Mouse (Mus musculus) hindbrain, embryonic 15.5 days (tissue): ENCODE measurements around the gene Sap30bp. TPM values are rescaled to one million over a fixed set of nuclear protein-coding genes. Genes with fewer than 3 reads are reported as not detected.

ENCODE experiments used
- ATAC-seq: fragments of 200-750 bp; cut with Nextera tagmentation; 2 replicates; pipeline ENCODE4 v1.8.0; 2017; ENCODE audit warnings: low read depth, moderate number of reproducible peaks, moderate TSS enrichment; ENCODE audit not compliant: low FRiP score
- H3K27ac ChIP-seq: fragments of 300-500 bp; sonication (generic); replicated peaks from 2 replicates; pipeline ENCODE4 v1.5.1; 2015; ENCODE audit warnings: mild to moderate bottlenecking, inconsistent platforms
- H3K27me3 ChIP-seq: fragments of 300-500 bp; sonication (generic); 2 replicates; pipeline ENCODE4 v1.6.1; 2015; ENCODE audit warnings: control low read depth, inconsistent platforms
- H3K36me3 ChIP-seq: fragments of 300-500 bp; sonication (generic); 2 replicates; pipeline ENCODE4 v1.6.1; 2015; ENCODE audit warnings: control low read depth, inconsistent platforms
- H3K4me1 ChIP-seq: fragments of 300-500 bp; sonication (generic); replicated peaks from 2 replicates; pipeline ENCODE4 v1.6.1; 2015; ENCODE audit warnings: control low read depth, inconsistent platforms
- H3K4me2 ChIP-seq: fragments of 300-500 bp; sonication (generic); 2 replicates; pipeline ENCODE4 v1.6.1; 2015; ENCODE audit warnings: moderate library complexity, mild to moderate bottlenecking, inconsistent platforms
- H3K4me3 ChIP-seq: fragments of 300-500 bp; sonication (generic); 2 replicates; pipeline ENCODE4 v1.5.1; 2015; ENCODE audit warnings: mild to moderate bottlenecking, inconsistent platforms
- H3K9ac ChIP-seq: fragments of 300-500 bp; sonication (generic); 2 replicates; pipeline ENCODE4 v1.6.1; 2015; ENCODE audit warnings: inconsistent platforms
- H3K9me3 ChIP-seq: fragments of 300-500 bp; sonication (generic); 2 replicates; pipeline ENCODE4 v1.6.1; 2016; ENCODE audit warnings: control low read depth, inconsistent platforms
- WGBS: fragments of 180-500 bp; shearing (Covaris S2); methylation state at CpG from one replicate; pipeline ENCODE4 v1.1.7; 2015; 5-methylcytosine and 5-hydroxymethylcytosine counted together
- polyA plus RNA-seq: library from polyadenylated mRNA; unstranded; fragments of >200 nt; fragmentation: Nextera tagmentation; extraction: Ambion mirVana; gene quantifications from 2 replicates; pipeline ENCODE4 v1.2.1, GENCODE M21; 2015

The Sap30bp gene
- polyA plus RNA-seq, 1 experiment from 2014 or later = 42.9 TPM

GRCm38 (mm10) chr11:115997662-115998061 is 64.6 kb downstream of the Sap30bp start:
- H3K27ac ChIP-seq = no peak overlapping the region
- WGBS = 73% methylated on average over 5 of the region's 5 CpGs
- no peaks in the 10 kb centered on the region for H3K27me3 ChIP-seq
- no peak overlapping the region for H3K4me2 ChIP-seq
- H3K4me3 ChIP-seq = no peak overlapping the region
- no peak for ATAC-seq
- no peaks in the 10 kb centered on the region for H3K4me1 ChIP-seq
- no peaks in the 10 kb centered on the region for H3K9me3 ChIP-seq
- H3K36me3 ChIP-seq = no peaks in the 10 kb centered on the region
- no peak overlapping the region for H3K9ac ChIP-seq

DNA sequence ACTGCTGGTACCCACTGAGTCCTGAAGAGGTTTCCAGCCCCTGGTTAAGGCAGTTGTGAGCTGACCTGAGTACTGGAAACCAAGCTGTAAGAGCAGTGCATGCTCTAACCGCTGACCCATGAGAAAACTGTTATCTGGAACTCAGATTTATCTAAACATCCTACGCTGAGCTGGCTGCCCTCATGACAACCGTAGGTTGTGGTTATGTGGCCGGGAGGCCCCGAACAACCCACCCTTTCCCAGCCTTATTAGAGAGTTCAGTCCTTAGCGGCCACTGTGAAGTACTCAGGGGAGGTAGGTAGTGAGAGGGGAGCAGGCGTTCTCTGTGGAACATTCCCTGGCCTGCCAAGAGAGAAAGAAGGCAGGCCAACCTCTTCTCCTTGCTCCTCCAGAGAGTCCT is 65.9 kb downstream of the Sap30bp start:
- Histone ChIP-seq H3K4me3 (no peak overlapping the region), H3K36me3 (no peaks in the 10 kb centered on the region), H3K27ac (no peak overlapping the region), H3K9ac (no peak overlapping the region), H3K4me1 (no peaks in the 10 kb centered on the region), H3K27me3 (no peaks in the 10 kb centered on the region), H3K4me2 (no peak overlapping the region), H3K9me3 (no peaks in the 10 kb centered on the region)
- 88% methylated on average over 7 of the region's 7 CpGs for WGBS
- no peak for ATAC-seq

- Histone ChIP-seq H3K4me3 (no peak overlapping the region), H3K36me3 (no peaks in the 10 kb centered on the region), H3K9ac (no peak overlapping the region), H3K27me3 (no peaks in the 10 kb centered on the region), H3K4me2 (no peak overlapping the region), H3K4me1 (peaks cover 6% of the 10 kb centered on the region), H3K9me3 (no peaks in the 10 kb centered on the region), H3K27ac (no peak overlapping the region)
- WGBS = 17% methylated on average over 14 of the region's 14 CpGs
- peak; percentile 16; the same call in 1 of the 2 replicates for ATAC-seq
Measured at GRCm38 (mm10) chr11:115999538-116000143, 66.6 kb downstream of the Sap30bp start.

DNA sequence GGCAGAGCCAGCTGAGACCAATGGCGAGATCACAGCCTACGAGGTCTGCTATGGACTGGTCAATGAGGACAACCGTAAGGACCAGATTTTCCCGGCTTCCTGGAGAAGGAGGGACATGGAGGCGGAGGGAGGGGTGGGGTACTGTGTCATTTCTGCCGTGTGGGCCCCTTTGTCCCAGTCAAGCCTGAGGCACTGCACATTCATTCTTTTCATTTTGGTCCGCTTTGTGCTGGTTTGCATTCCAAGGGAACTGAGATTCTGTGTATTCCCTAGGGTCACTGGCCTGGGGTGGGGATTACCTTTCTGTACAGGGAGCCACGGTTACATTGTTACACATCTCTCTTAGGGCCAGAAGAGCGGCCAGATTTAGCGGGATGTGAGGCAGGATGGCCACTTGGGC is 67.5 kb downstream of the Sap30bp start:
- WGBS = 35% methylated on average over 10 of the region's 10 CpGs
- no peaks in the 10 kb centered on the region for H3K9me3 ChIP-seq
- ATAC-seq = no peak

DNA sequence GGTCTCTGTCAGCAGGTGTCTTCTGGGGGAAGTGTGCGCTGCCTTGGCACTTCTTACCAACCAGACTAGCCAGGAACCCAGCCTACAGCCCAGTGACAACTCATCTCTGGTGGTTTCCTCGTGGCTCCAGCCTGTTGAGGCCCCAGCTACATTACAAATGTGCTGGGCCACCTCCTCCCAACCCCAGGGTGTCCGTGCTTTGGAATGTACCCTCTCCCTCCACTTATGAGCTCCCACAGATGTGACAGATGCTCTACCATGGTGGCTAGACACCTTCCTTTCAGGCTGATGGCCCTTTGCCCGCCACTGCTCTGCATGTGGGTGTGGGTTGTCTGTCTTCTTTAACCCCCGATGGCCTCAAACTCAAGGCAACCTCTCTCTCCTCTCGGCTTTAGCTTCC is 68.6 kb downstream of the Sap30bp start:
- no peaks in the 10 kb centered on the region for H3K36me3 ChIP-seq
- H3K9ac ChIP-seq = no peak overlapping the region
- no peak overlapping the region for H3K27ac ChIP-seq
- H3K4me3 ChIP-seq = no peak overlapping the region
- 70% methylated on average over 6 of the region's 6 CpGs for WGBS
- H3K4me2 ChIP-seq = no peak overlapping the region
- peaks cover 15% of the 10 kb centered on the region for H3K4me1 ChIP-seq
- H3K9me3 ChIP-seq = no peaks in the 10 kb centered on the region
- H3K27me3 ChIP-seq = no peaks in the 10 kb centered on the region
- ATAC-seq = no peak

More for the DNA sequence above, 67.5 kb downstream of the Sap30bp start:
- no peaks in the 10 kb centered on the region for H3K36me3 ChIP-seq
- no peak overlapping the region for H3K4me2 ChIP-seq
- no peak overlapping the region for H3K27ac ChIP-seq
- H3K27me3 ChIP-seq = no peaks in the 10 kb centered on the region
- H3K9ac ChIP-seq = no peak overlapping the region
- H3K4me1 ChIP-seq = peaks cover 15% of the 10 kb centered on the region
- H3K4me3 ChIP-seq = no peak overlapping the region

GRCm38 (mm10) chr11:116002894-116003293 is 69.8 kb downstream of the Sap30bp start:
- Histone ChIP-seq H3K9me3 (no peaks in the 10 kb centered on the region), H3K36me3 (no peaks in the 10 kb centered on the region), H3K4me1 (peaks cover 15% of the 10 kb centered on the region), H3K4me2 (no peak overlapping the region), H3K27me3 (no peaks in the 10 kb centered on the region), H3K27ac (no peak overlapping the region), H3K9ac (no peak overlapping the region), H3K4me3 (no peak overlapping the region)
- no peak for ATAC-seq
- WGBS = 94% methylated on average over 3 of the region's 3 CpGs

DNA sequence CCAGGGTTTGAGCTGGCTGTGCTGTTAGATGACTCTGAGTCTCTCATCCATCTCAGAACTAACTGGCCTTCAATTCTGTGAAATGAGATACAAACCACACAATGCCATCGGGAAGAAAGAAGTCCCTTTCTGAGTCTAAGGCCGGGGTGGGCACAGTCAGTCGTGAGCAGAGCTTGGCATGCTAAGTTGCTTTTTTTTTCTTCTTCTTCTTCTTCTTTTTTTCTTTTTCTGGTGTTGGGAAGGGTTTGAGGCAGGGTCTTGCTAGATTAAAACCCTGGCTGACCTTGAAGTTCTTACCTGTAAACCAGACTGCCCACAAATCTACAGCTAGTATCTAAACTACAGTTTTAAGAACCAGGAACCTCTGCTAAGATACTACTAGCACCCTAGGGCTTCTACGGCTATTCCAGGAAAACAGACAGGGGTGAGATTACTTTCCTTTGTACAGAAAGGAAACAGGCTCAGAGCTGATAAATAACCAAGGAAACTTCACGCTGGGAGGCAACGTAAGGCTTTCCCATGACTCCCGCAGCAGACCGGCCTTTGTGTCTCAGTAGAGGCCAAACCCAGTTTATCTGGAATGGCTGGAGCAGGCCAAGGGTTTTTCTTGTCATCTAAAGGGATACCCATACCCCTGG is 71.2 kb downstream of the Sap30bp start:
- Histone ChIP-seq H3K9ac (peak overlapping the region; percentile 35; the same call in 1 of the 2 replicates), H3K36me3 (no peaks in the 10 kb centered on the region), H3K4me3 (peak overlapping the region; percentile 35), H3K27ac (peak overlapping the region; percentile 35; the same call in 1 of the 2 replicates), H3K4me1 (peaks cover 22% of the 10 kb centered on the region), H3K9me3 (no peaks in the 10 kb centered on the region), H3K27me3 (no peaks in the 10 kb centered on the region), H3K4me2 (peak overlapping the region; percentile 62)
- 31% methylated on average over 8 of the region's 8 CpGs for WGBS
- ATAC-seq = no peak

DNA sequence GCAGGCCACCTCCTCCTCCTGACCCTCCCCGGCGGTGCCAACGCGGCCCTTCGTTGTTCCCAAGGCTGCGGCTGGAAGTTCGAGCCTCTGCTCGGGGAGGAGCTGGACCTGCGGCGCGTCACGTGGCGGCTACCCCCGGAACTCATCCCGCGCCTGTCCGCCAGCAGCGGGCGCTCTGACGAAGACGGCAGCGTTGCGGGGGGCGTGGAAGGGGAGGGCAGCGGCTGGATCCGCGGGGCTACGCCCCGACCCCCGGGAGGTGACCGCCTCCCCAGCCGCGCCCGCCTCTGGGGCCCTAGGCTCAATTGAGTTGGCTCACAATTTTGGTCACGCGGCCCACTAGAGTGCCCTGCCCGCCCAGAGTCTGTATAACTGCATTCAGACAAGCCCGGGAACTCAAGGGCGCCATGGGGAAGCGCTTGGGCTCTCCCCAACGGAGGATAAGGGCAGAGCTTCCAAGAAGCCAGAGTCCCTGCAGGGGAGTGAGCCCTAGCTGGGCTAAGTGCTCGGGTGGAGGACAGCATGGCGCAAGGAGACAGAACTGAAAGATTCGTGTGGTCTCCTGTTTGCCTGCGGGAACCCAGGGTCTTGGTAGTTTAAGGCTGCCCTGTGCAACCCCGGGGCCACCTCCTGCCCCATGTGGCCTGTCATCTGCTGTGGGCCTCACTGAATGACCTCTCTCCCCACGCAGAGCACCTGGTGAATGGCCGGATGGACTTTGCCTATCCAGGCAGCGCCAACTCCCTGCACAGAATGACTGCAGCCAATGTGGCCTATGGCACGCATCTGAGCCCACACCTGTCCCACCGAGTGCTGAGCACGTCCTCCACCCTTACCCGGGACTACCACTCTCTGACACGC is 72.0 kb downstream of the Sap30bp start:
- H3K36me3 ChIP-seq = no peaks in the 10 kb centered on the region
- ATAC-seq = peak; percentile 61
- no peaks in the 10 kb centered on the region for H3K9me3 ChIP-seq
- H3K4me1 ChIP-seq = peaks cover 22% of the 10 kb centered on the region
- peak overlapping the region; percentile 62 for H3K4me2 ChIP-seq
- H3K27ac ChIP-seq = peak overlapping the region; percentile 65
- H3K27me3 ChIP-seq = no peaks in the 10 kb centered on the region
- 5% methylated on average over 54 of the region's 54 CpGs for WGBS
- H3K4me3 ChIP-seq = peak overlapping the region; percentile 35
- peak overlapping the region; percentile 35; the same call in 1 of the 2 replicates for H3K9ac ChIP-seq

DNA sequence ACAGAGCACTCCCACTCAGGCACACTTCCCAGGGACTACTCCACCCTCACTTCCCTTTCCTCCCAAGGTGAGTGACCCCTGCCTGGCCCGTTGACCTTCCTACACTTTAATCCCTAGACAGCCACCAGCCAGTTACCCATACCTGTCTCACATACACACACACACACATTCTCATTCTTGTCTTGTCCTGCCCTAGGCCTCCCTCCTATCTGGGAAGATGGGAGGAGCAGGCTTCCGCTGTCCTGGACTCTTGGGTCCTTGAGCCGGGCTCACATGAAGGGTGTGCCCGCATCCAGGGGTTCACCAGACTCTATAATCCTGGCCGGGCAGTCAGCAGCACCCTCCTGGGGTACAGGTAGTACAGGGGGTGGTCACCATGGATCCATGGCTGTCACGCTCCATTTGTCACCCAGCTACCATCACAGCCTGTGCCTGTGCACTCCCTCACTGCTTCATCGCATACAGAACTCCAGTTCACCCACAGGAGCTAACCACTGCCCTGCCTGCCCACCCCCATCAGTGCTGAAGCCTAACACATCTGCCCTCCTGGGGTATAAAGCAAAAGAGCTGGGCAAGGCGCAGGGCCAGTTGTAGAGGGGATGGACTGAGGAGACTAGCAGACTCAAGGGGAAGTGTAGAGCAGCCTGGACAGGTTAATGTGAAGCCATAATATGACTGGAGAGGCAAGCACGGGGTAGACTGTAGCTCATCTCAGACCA is 72.8 kb downstream of the Sap30bp start:
- H3K9me3 ChIP-seq = no peaks in the 10 kb centered on the region
- 0 out of 2 replicates have a peak, but pooled peaks have one; percentile 12 for ATAC-seq
- H3K4me3 ChIP-seq = no peak overlapping the region
- H3K4me1 ChIP-seq = peaks cover 22% of the 10 kb centered on the region
- WGBS = 69% methylated on average over 9 of the region's 9 CpGs
- no peak overlapping the region for H3K9ac ChIP-seq
- no peaks in the 10 kb centered on the region for H3K27me3 ChIP-seq
- peak overlapping the region; percentile 62 for H3K4me2 ChIP-seq
- no peak overlapping the region for H3K27ac ChIP-seq
- no peaks in the 10 kb centered on the region for H3K36me3 ChIP-seq

DNA sequence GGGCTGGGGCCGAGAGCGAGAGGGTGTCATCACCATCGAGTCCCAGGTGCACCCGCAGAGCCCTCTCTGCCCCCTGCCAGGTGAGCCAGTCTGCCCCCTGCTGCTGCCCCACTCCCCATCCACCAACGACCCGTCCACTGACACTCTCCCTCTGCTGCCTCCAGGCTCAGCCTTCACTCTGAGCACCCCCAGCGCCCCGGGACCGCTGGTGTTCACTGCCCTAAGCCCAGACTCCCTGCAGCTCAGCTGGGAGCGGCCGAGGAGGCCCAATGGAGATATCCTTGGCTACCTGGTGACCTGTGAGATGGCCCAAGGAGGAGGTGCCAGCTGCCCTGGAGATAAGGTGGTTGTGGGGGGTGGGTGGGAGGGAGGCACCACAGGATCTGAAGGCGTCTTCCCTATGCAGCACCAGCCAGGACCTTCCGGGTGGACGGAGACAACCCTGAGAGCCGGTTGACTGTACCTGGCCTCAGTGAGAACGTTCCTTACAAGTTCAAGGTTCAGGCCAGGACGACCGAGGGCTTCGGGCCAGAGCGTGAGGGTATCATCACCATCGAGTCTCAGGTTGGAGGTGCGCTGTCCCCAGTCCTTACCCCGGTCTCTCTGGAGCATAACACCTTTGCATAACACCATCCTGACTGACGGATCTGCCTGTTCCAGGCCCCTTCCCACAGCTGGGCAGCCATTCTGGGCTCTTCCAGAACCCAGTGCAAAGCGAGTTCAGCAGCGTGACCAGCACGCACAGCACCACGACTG is 74.2 kb downstream of the Sap30bp start:
- Histone ChIP-seq H3K36me3 (no peaks in the 10 kb centered on the region), H3K9ac (no peak overlapping the region)
- WGBS = 89% methylated on average over 28 of the region's 28 CpGs

GRCm38 (mm10) chr11:116008411-116008810 is 75.3 kb downstream of the Sap30bp start:
- no peak overlapping the region for H3K27ac ChIP-seq
- WGBS = 86% methylated on average over 11 of the region's 11 CpGs
- H3K27me3 ChIP-seq = no peaks in the 10 kb centered on the region
- H3K4me2 ChIP-seq = no peak overlapping the region
- peaks cover 41% of the 10 kb centered on the region for H3K4me1 ChIP-seq
- no peaks in the 10 kb centered on the region for H3K36me3 ChIP-seq
- H3K9ac ChIP-seq = no peak overlapping the region
- no peak for ATAC-seq
- H3K4me3 ChIP-seq = no peak overlapping the region
- H3K9me3 ChIP-seq = no peaks in the 10 kb centered on the region

More for the DNA sequence above, 74.2 kb downstream of the Sap30bp start:
- Histone ChIP-seq H3K27me3 (no peaks in the 10 kb centered on the region), H3K9me3 (no peaks in the 10 kb centered on the region), H3K27ac (no peak overlapping the region), H3K4me3 (no peak overlapping the region), H3K4me2 (no peak overlapping the region), H3K4me1 (peaks cover 31% of the 10 kb centered on the region)
- no peak for ATAC-seq
